Mouse (Mus musculus) embryonic facial prominence, embryonic 12.5 days (tissue): Measurements from ENCODE around the gene Ttc41. TPM values are rescaled to one million over a fixed set of nuclear protein-coding genes. Genes with fewer than 3 reads are reported as not detected.
A peak's percentile ranks its signal among the peaks of the same experiment; 100 is the strongest.

Experiments
- ATAC-seq: fragments of 200-750 bp; cut with Nextera tagmentation; 2 replicates; pipeline ENCODE4 v1.8.0; 2017; ENCODE audit not compliant: insufficient number of reproducible peaks, insufficient read depth, low FRiP score, low TSS enrichment
- H3K27ac ChIP-seq: fragments of 300-500 bp; sonication (generic); 2 replicates; pipeline ENCODE4 v1.5.1; 2016; ENCODE audit warnings: mild to moderate bottlenecking
- H3K27me3 ChIP-seq: fragments of 300-500 bp; sonication (generic); 2 replicates; pipeline ENCODE4 v1.6.1; 2016; ENCODE audit warnings: mild to moderate bottlenecking, moderate library complexity
- H3K36me3 ChIP-seq: fragments of 300-500 bp; sonication (generic); 2 replicates; pipeline ENCODE4 v1.6.1; 2016; ENCODE audit warnings: mild to moderate bottlenecking
- H3K4me1 ChIP-seq: fragments of 300-500 bp; sonication (generic); 2 replicates; pipeline ENCODE4 v1.6.1; 2016
- H3K4me2 ChIP-seq: fragments of 300-500 bp; sonication (generic); replicated peaks from 2 replicates; pipeline ENCODE4 v1.6.1; 2016; ENCODE audit warnings: mild to moderate bottlenecking, moderate library complexity
- H3K4me3 ChIP-seq: fragments of 300-500 bp; sonication (generic); 2 replicates; pipeline ENCODE4 v1.5.1; 2016; ENCODE audit warnings: mild to moderate bottlenecking
- H3K9ac ChIP-seq: fragments of 300-500 bp; sonication (generic); 2 replicates; pipeline ENCODE4 v1.6.1; 2016; ENCODE audit warnings: mild to moderate bottlenecking, moderate library complexity
- H3K9me3 ChIP-seq: fragments of 300-500 bp; sonication (generic); 2 replicates; pipeline ENCODE4 v1.6.1; 2016; ENCODE audit warnings: mild to moderate bottlenecking, moderate library complexity
- WGBS: fragments of 180-500 bp; shearing (Covaris S2); methylation state at CpG from one replicate; pipeline ENCODE4 v1.1.7; 2016; 5-methylcytosine and 5-hydroxymethylcytosine counted together
- microRNA-seq: library from miRNA; unstranded; fragments of <30 nt; microRNA quantifications from one replicate; pipeline ENCODE4, GENCODE M21; 2017
- polyA plus RNA-seq: library from polyadenylated mRNA; unstranded; fragments of >200 nt; fragmentation: Nextera tagmentation; extraction: Ambion mirVana; gene quantifications from 2 replicates; pipeline ENCODE4 v1.2.1, GENCODE M21; 2016

Gene Ttc41
- polyA plus RNA-seq, 1 experiment from 2014 or later: 2.3 TPM

DNA sequence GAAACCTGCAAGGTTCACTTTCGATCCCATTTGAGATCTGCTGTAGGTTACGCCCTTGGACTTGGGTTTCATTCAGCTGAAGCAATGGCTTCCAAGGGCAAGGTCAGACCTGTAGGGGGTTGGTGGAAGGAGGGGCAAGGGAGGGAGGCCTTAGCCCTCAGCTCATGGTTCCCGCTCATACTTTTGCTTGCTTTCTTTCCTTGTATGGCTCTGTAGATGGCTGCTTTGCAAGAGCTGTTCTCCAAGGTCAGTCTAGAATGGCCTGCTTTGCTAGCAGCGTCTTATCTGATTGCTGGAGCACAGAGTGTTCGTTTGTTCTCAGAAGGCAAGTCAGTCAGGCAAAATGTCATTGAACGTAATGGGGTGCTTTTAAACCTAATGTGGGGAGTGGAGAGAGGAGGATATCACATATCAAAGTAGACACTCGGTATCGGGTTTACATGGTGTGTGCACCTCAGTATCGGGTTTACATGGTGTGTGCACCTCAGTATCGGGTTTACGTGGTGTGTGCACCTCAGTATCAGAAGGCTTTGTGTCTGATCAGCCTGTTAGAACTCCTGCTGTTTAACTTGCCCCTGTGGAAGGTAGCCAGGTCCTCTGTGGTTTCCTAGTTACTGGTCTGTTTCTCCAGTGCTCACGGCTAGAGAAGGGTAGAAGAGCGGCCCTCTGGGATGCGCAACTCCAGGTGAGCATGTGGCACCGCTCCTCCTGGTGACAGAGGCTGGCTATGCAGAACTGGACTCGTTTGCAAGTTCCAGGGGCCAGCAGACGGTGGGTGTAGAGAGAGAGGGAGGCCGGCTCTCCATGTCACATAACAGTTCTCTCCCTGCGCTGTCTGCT lies 108.9 kb downstream of the Ttc41 start:
- no peak overlapping the region for H3K9ac ChIP-seq
- H3K36me3 ChIP-seq: no peaks in the 10 kb centered on the region
- no peak overlapping the region for H3K4me3 ChIP-seq
- H3K9me3 ChIP-seq: no peaks in the 10 kb centered on the region
- no peak for ATAC-seq
- H3K27me3 ChIP-seq: no peaks in the 10 kb centered on the region
- peaks cover 18% of the 10 kb centered on the region for H3K4me1 ChIP-seq
- no peak overlapping the region for H3K4me2 ChIP-seq
- peak overlapping the region; percentile 73 for H3K27ac ChIP-seq
- 54% methylated on average over 19 of the region's 19 CpGs for WGBS

DNA sequence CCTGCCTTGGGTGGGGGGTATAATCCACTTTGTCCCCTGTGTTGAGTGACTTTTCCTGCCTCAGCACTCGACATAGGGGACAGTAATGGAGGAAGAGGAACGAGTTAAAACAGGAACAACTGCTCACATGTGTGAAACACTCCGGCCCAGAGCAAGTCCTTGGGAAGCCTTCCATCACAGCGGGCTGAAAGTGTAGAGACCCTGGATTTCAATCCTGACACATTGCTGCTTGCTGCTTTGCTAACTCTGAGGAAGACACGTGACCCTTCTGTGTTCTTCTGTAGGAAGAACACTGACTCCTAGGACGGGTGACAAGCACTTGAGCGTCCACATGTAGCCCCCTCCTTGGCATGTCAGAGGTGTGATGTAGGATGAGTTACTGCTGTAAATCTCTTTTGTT lies 109.5 kb downstream of the Ttc41 start:
- no peak for ATAC-seq
- Histone ChIP-seq H3K4me1 (peaks cover 24% of the 10 kb centered on the region), H3K9ac (no peak overlapping the region), H3K9me3 (no peaks in the 10 kb centered on the region), H3K4me3 (no peak overlapping the region), H3K27me3 (no peaks in the 10 kb centered on the region), H3K4me2 (no peak overlapping the region), H3K27ac (peak overlapping the region; percentile 38; the same call in 1 of the 2 replicates), H3K36me3 (no peaks in the 10 kb centered on the region)
- WGBS: 77% methylated on average over 7 of the region's 7 CpGs

DNA sequence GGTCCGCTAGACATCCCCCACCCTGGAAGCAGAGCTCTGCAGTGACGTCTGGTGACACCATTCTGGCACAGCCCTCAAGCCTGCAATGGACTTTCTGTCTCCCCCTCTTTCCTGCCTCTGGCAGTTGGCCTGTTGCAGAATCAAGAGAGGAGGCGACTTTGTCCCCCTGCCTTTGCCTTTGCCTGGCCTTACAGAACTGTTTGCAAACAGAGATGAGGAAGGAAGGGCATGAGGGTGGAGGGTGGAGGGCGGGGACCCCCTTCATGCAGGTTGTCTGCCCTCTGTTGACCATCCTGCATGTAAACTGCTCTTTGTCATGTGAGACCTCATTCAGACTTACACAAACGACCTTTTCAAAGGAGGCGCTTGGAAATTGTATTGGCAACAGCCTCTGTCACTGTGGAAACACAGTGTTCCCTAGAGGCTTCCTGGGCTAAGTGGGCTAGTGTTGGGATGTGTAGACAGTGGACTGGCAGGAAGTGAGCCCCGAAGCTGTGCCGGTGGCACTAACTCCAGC lies 114.1 kb downstream of the Ttc41 start:
- 19% methylated on average over 8 of the region's 8 CpGs for WGBS
- no peak for ATAC-seq
- Histone ChIP-seq H3K4me3 (no peak overlapping the region), H3K4me1 (peaks cover 19% of the 10 kb centered on the region), H3K36me3 (no peaks in the 10 kb centered on the region), H3K27me3 (no peaks in the 10 kb centered on the region), H3K9ac (no peak overlapping the region), H3K9me3 (no peaks in the 10 kb centered on the region), H3K4me2 (no peak overlapping the region), H3K27ac (peak overlapping the region; percentile 17; the same call in 1 of the 2 replicates)

DNA sequence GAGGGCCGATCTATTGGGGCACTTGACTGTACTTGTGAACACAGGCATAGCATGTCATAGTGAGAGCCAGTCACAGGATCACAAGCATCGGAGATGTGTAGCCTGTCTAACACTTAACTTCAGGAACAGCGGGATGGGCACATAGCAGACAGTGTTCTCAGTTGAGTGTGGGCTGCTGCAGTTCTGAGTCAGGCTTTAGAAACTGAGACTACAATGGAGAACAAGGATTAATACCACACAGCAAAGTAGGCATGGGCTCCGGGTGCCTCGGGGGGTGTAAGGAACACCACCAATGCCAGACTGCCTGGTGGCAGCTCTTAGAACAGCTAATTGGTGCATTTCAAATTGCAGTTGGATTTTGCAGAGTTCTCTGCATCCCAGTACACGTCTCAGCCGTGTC lies 115.4 kb downstream of the Ttc41 start:
- no peak overlapping the region for H3K27ac ChIP-seq
- WGBS: 84% methylated on average over 7 of the region's 7 CpGs
- no peak for ATAC-seq
- no peaks in the 10 kb centered on the region for H3K27me3 ChIP-seq
- no peak overlapping the region for H3K4me3 ChIP-seq
- H3K4me2 ChIP-seq: no peak overlapping the region
- no peak overlapping the region for H3K9ac ChIP-seq
- H3K9me3 ChIP-seq: no peaks in the 10 kb centered on the region
- peaks cover 20% of the 10 kb centered on the region for H3K4me1 ChIP-seq
- no peaks in the 10 kb centered on the region for H3K36me3 ChIP-seq

DNA sequence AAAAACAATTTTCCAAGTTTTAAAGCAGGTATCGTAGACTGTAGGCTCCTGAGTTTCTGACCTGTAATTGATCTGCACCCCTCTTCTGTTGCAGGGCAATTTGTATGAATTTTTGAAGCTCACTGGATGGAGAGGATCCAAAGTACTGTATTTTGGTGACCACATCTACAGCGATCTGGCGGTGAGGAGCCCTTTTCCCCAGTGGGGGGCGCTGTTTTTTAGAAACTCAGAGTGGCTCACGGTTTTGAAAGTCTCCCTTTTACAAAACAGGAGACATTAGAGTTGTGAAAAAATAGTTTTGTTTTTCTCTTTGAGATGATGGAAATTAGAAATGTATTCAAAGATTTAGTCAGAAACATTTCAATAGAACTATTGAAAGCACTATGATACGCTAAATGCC lies 118.5 kb downstream of the Ttc41 start:
- H3K4me2 ChIP-seq: no peak overlapping the region
- no peak overlapping the region for H3K9ac ChIP-seq
- H3K4me1 ChIP-seq: peaks cover 20% of the 10 kb centered on the region
- ATAC-seq: no peak
- no peaks in the 10 kb centered on the region for H3K36me3 ChIP-seq
- 68% methylated on average over 6 of the region's 6 CpGs for WGBS
- no peaks in the 10 kb centered on the region for H3K27me3 ChIP-seq
- no peak overlapping the region for H3K27ac ChIP-seq
- no peak overlapping the region for H3K4me3 ChIP-seq
- H3K9me3 ChIP-seq: no peaks in the 10 kb centered on the region

DNA sequence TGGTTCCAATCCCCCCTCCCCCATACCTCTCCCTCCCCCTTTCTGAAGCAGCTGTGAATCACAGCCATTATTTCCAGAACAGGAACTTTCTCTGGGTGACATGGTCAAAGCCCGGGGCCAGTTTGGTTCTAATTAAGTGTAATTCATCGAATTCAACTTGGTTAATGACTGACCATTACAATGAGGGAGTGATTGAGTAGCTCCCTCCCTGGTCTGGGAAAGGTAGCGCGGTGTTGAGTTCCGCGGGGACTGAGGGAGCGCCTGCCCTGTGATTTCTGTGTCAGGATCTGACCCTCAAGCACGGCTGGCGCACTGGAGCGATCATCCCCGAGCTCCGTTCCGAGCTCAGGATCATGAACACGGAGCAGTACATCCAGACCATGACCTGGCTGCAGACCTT lies 119.3 kb downstream of the Ttc41 start:
- Histone ChIP-seq H3K9ac (no peak overlapping the region), H3K36me3 (no peaks in the 10 kb centered on the region), H3K27ac (no peak overlapping the region), H3K4me2 (no peak overlapping the region), H3K9me3 (peaks cover 3% of the 10 kb centered on the region; the same call in 1 of the 2 replicates), H3K4me1 (peaks cover 13% of the 10 kb centered on the region), H3K4me3 (no peak overlapping the region), H3K27me3 (no peaks in the 10 kb centered on the region)
- ATAC-seq: no peak
- 35% methylated on average over 14 of the region's 14 CpGs for WGBS

DNA sequence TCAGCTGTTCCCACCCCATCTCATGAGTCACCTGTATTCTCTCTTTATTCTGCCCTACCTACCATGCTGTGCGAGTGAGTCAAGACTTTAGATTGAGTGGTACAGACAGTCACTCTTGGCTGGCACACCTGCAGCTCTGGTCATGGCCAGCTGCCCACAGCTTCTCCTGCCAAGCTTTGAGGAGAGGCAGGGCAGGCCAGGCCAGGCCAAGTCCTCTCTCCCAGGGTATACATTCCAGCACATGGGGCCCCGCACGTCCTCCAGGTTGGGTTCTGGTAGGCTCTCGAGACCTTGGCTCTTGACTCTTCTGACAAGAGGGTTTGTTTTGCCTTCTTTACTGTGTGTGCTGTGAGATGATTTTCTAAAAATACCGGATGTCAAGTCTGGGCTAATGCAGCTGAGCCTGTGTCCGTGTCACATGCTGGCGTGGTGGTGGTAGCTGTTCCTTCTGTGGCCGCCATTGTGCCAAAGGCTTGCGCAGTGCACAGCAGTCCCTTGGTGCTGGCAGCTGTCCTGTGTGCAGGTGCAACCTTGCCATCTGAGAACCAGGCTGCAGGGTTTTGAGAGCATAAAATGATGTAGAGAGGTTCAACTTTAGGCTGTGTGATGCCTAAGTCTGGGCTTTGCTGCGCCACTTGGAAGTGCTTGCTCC lies 120.4 kb downstream of the Ttc41 start:
- H3K4me3 ChIP-seq: no peak overlapping the region
- peaks cover 7% of the 10 kb centered on the region; the same call in 1 of the 2 replicates for H3K4me1 ChIP-seq
- WGBS: 86% methylated on average over 10 of the region's 10 CpGs

More for the DNA sequence above, 120.4 kb downstream of the Ttc41 start:
- no peaks in the 10 kb centered on the region for H3K27me3 ChIP-seq
- no peaks in the 10 kb centered on the region for H3K36me3 ChIP-seq
- no peak overlapping the region for H3K27ac ChIP-seq
- peaks cover 3% of the 10 kb centered on the region; the same call in 1 of the 2 replicates for H3K9me3 ChIP-seq
- H3K4me2 ChIP-seq: no peak overlapping the region
- ATAC-seq: no peak
- H3K9ac ChIP-seq: no peak overlapping the region

Small RNA genes within 50 kb of the gene (microRNA-seq; reads per million reads assigned to microRNA genes)
- gene Gm25745: 2.9 reads per million, percentile 12 among the genes with 10 or more reads in this experiment

Other genes starting within 250 kb of the Ttc41 start
- 4.0 and 4.6 TPM in 2 replicates for gene Syn3, start 206.9 kb upstream of the Ttc41 start, polyA plus RNA-seq
- 615 and 661 TPM in 2 replicates for gene Hsp90b1, start 302 bp upstream of the Ttc41 start, polyA plus RNA-seq
- gene Gm49358, start 58.2 kb downstream of the Ttc41 start, polyA plus RNA-seq: not detected in 2 replicates
- gene Nt5dc3, start 73.2 kb downstream of the Ttc41 start, polyA plus RNA-seq: 1.4 and 1.5 TPM in 2 replicates